Mouse (Mus musculus): ENCODE measurements around the gene Rec114. TPM values are rescaled to one million over a fixed set of nuclear protein-coding genes. Genes with fewer than 3 reads are reported as not detected.

Rec114 gene
- polyA plus RNA-seq, 1 experiment from 2014 or later: 1.6 TPM

GRCm38 (mm10) chr9:58709939-58710338, 33.8 kb downstream of the Rec114 start:
- WGBS: 2% methylated on average over 2 of the region's 2 CpGs
- Histone ChIP-seq H3K4me2 (no peak overlapping the region), H3K36me3 (ENCODE audit: poor library complexity, severe bottlenecking) (no peaks in the 10 kb centered on the region), H3K9me3 (replicated peaks) (no peaks in the 10 kb centered on the region), H3K4me3 (no peak overlapping the region), H3K4me1 (no peaks in the 10 kb centered on the region), H3K9ac (no peak overlapping the region), H3K27me3 (no peaks in the 10 kb centered on the region), H3K27ac (no peak overlapping the region)
- no peak for ATAC-seq

GRCm38 (mm10) chr9:58707796-58708195, 36.0 kb downstream of the Rec114 start:
- H3K4me2 ChIP-seq: no peak overlapping the region
- no peak overlapping the region for H3K27ac ChIP-seq
- no peak overlapping the region for H3K9ac ChIP-seq
- no peak for ATAC-seq
- H3K36me3 ChIP-seq (ENCODE audit: poor library complexity, severe bottlenecking): no peaks in the 10 kb centered on the region
- H3K27me3 ChIP-seq: no peaks in the 10 kb centered on the region
- no peaks in the 10 kb centered on the region for H3K9me3 ChIP-seq (replicated peaks)
- H3K4me1 ChIP-seq: no peaks in the 10 kb centered on the region
- no peak overlapping the region for H3K4me3 ChIP-seq
- WGBS: 92% methylated on average over 11 of the region's 11 CpGs

GRCm38 (mm10) chr9:58706024-58706423, 37.7 kb downstream of the Rec114 start:
- Histone ChIP-seq H3K36me3 (ENCODE audit: poor library complexity, severe bottlenecking) (no peaks in the 10 kb centered on the region), H3K9me3 (replicated peaks) (no peaks in the 10 kb centered on the region), H3K27me3 (no peaks in the 10 kb centered on the region), H3K4me3 (no peak overlapping the region), H3K4me1 (no peaks in the 10 kb centered on the region), H3K4me2 (no peak overlapping the region), H3K9ac (no peak overlapping the region), H3K27ac (no peak overlapping the region)
- no peak for ATAC-seq
- 75% methylated on average over 7 of the region's 7 CpGs for WGBS

GRCm38 (mm10) chr9:58703766-58704165, 40.0 kb downstream of the Rec114 start:
- no peak for ATAC-seq
- no peak overlapping the region for H3K4me3 ChIP-seq
- H3K4me1 ChIP-seq: no peaks in the 10 kb centered on the region
- no peak overlapping the region for H3K27ac ChIP-seq
- no peak overlapping the region for H3K9ac ChIP-seq
- WGBS: 90% methylated on average over 7 of the region's 7 CpGs
- H3K4me2 ChIP-seq: no peak overlapping the region
- no peaks in the 10 kb centered on the region for H3K9me3 ChIP-seq (replicated peaks)
- H3K36me3 ChIP-seq (ENCODE audit: poor library complexity, severe bottlenecking): no peaks in the 10 kb centered on the region
- H3K27me3 ChIP-seq: no peaks in the 10 kb centered on the region

- Histone ChIP-seq H3K9ac (no peak overlapping the region), H3K4me3 (no peak overlapping the region), H3K27ac (no peak overlapping the region), H3K36me3 (ENCODE audit: poor library complexity, severe bottlenecking) (no peaks in the 10 kb centered on the region), H3K4me2 (no peak overlapping the region), H3K4me1 (no peaks in the 10 kb centered on the region), H3K9me3 (replicated peaks) (no peaks in the 10 kb centered on the region), H3K27me3 (no peaks in the 10 kb centered on the region)
- ATAC-seq: no peak
- WGBS: 92% methylated on average over 2 of the region's 2 CpGs
Measured at GRCm38 (mm10) chr9:58701751-58702150, 42.0 kb downstream of the Rec114 start.

- H3K4me2 ChIP-seq: no peak overlapping the region
- no peaks in the 10 kb centered on the region for H3K27me3 ChIP-seq
- 95% methylated on average over 2 of the region's 2 CpGs for WGBS
- no peak overlapping the region for H3K9ac ChIP-seq
- peaks cover 3% of the 10 kb centered on the region; the same call in 1 of the 2 replicates for H3K9me3 ChIP-seq (replicated peaks)
- no peaks in the 10 kb centered on the region for H3K36me3 ChIP-seq (ENCODE audit: poor library complexity, severe bottlenecking)
- no peak for ATAC-seq
- no peaks in the 10 kb centered on the region for H3K4me1 ChIP-seq
- no peak overlapping the region for H3K27ac ChIP-seq
- H3K4me3 ChIP-seq: no peak overlapping the region
Measured at GRCm38 (mm10) chr9:58698486-58698885, 45.3 kb downstream of the Rec114 start.

- Histone ChIP-seq H3K9ac (no peak overlapping the region), H3K4me2 (no peak overlapping the region), H3K4me3 (no peak overlapping the region), H3K36me3 (ENCODE audit: poor library complexity, severe bottlenecking) (no peaks in the 10 kb centered on the region), H3K27ac (no peak overlapping the region), H3K4me1 (no peaks in the 10 kb centered on the region; the same call in 1 of the 2 replicates), H3K27me3 (no peaks in the 10 kb centered on the region), H3K9me3 (replicated peaks) (peaks cover 3% of the 10 kb centered on the region; the same call in 1 of the 2 replicates)
- WGBS: 92% methylated on average over 7 of the region's 7 CpGs
- ATAC-seq: no peak
Measured at GRCm38 (mm10) chr9:58691471-58691870, 52.3 kb downstream of the Rec114 start.

GRCm38 (mm10) chr9:58690701-58691100, 53.1 kb downstream of the Rec114 start:
- WGBS: 90% methylated on average over 4 of the region's 4 CpGs
- Histone ChIP-seq H3K27me3 (no peaks in the 10 kb centered on the region), H3K36me3 (ENCODE audit: poor library complexity, severe bottlenecking) (no peaks in the 10 kb centered on the region), H3K4me1 (no peaks in the 10 kb centered on the region; the same call in 1 of the 2 replicates), H3K4me3 (no peak overlapping the region), H3K9ac (no peak overlapping the region), H3K27ac (no peak overlapping the region), H3K9me3 (replicated peaks) (peaks cover 3% of the 10 kb centered on the region; the same call in 1 of the 2 replicates), H3K4me2 (no peak overlapping the region)
- no peak for ATAC-seq

GRCm38 (mm10) chr9:58688076-58688475, 55.7 kb downstream of the Rec114 start:
- Histone ChIP-seq H3K36me3 (ENCODE audit: poor library complexity, severe bottlenecking) (no peaks in the 10 kb centered on the region), H3K27ac (no peak overlapping the region), H3K9me3 (replicated peaks) (no peaks in the 10 kb centered on the region), H3K27me3 (no peaks in the 10 kb centered on the region), H3K9ac (no peak overlapping the region), H3K4me3 (no peak overlapping the region), H3K4me1 (no peaks in the 10 kb centered on the region; the same call in 1 of the 2 replicates), H3K4me2 (no peak overlapping the region)
- 86% methylated on average over 4 of the region's 4 CpGs for WGBS
- ATAC-seq: no peak

- H3K27me3 ChIP-seq: no peaks in the 10 kb centered on the region
- H3K4me2 ChIP-seq: no peak overlapping the region
- no peak for ATAC-seq
- H3K27ac ChIP-seq: no peak overlapping the region
- no peaks in the 10 kb centered on the region for H3K36me3 ChIP-seq (ENCODE audit: poor library complexity, severe bottlenecking)
- no peak overlapping the region for H3K9ac ChIP-seq
- H3K9me3 ChIP-seq (replicated peaks): no peaks in the 10 kb centered on the region
- WGBS: 89% methylated on average over 10 of the region's 10 CpGs
- H3K4me3 ChIP-seq: no peak overlapping the region
- 0 out of 2 replicates have a peak, but pooled peaks cover 6% of the 10 kb centered on the region for H3K4me1 ChIP-seq
Measured at GRCm38 (mm10) chr9:58685290-58685689, 58.5 kb downstream of the Rec114 start.

GRCm38 (mm10) chr9:58683372-58683771, 60.4 kb downstream of the Rec114 start:
- Histone ChIP-seq H3K36me3 (ENCODE audit: poor library complexity, severe bottlenecking) (no peaks in the 10 kb centered on the region), H3K4me3 (no peak overlapping the region), H3K9ac (no peak overlapping the region), H3K27ac (no peak overlapping the region), H3K9me3 (replicated peaks) (no peaks in the 10 kb centered on the region), H3K27me3 (no peaks in the 10 kb centered on the region), H3K4me2 (no peak overlapping the region), H3K4me1 (0 out of 2 replicates have a peak, but pooled peaks cover 6% of the 10 kb centered on the region)
- ATAC-seq: no peak
- 28% methylated on average over 6 of the region's 6 CpGs for WGBS

GRCm38 (mm10) chr9:58682106-58682505, 61.7 kb downstream of the Rec114 start:
- H3K4me1 ChIP-seq: 0 out of 2 replicates have a peak, but pooled peaks cover 6% of the 10 kb centered on the region
- H3K4me2 ChIP-seq: no peak overlapping the region
- H3K4me3 ChIP-seq: no peak overlapping the region
- H3K9me3 ChIP-seq (replicated peaks): no peaks in the 10 kb centered on the region
- H3K36me3 ChIP-seq (ENCODE audit: poor library complexity, severe bottlenecking): no peaks in the 10 kb centered on the region
- H3K27ac ChIP-seq: no peak overlapping the region
- no peak overlapping the region; the same call in 1 of the 2 replicates for H3K9ac ChIP-seq
- H3K27me3 ChIP-seq: no peaks in the 10 kb centered on the region
- 63% methylated on average over 6 of the region's 6 CpGs for WGBS
- no peak for ATAC-seq

- Histone ChIP-seq H3K4me3 (no peak overlapping the region), H3K4me1 (0 out of 2 replicates have a peak, but pooled peaks cover 6% of the 10 kb centered on the region), H3K9me3 (replicated peaks) (no peaks in the 10 kb centered on the region), H3K27me3 (no peaks in the 10 kb centered on the region), H3K27ac (no peak overlapping the region), H3K4me2 (no peak overlapping the region), H3K9ac (no peak overlapping the region), H3K36me3 (ENCODE audit: poor library complexity, severe bottlenecking) (no peaks in the 10 kb centered on the region)
- 78% methylated on average over 2 of the region's 2 CpGs for WGBS
- ATAC-seq: no peak
Measured at GRCm38 (mm10) chr9:58681411-58681810, 62.4 kb downstream of the Rec114 start.

Measured in forebrain, embryonic 13.5 days (tissue).